Mouse (Mus musculus): ENCODE measurements around the gene H2afy. TPM values are rescaled to one million over a fixed set of nuclear protein-coding genes. Genes with fewer than 3 reads are reported as not detected.

The H2afy gene
- polyA plus RNA-seq, 1 experiment = 93.3 TPM

DNA sequence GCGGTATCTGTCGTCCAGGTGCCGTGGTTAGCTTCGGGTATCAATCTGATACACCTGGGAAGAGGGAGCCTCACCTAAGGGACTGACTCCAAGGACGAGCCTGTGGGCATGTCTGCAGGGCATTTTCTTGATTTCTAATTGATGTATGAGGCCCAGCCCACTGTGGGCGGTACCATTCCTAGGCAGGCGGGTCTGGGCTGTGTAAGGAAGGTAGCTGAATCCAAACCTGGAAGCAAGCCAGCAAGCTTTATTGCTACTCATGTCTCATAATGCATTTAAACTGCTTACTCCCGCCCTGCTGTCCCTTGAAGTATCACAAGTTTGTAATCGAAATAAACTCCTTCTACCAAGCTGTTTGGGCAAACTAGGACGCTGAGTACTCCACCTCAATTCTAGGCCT lies 10.5 kb downstream of the H2afy start:
- no peak for TF ChIP-seq POLR2A (IDR thresholded peaks at IDR 0.05; ENCODE audit: low read depth, low read length)
- TF ChIP-seq CTCF (IDR thresholded peaks at IDR 0.05; ENCODE audit: extremely low read depth, insufficient read length, insufficient replicate concordance, low read depth, low read length) = no peak
- 41% methylated on average over 10 of the region's 10 CpGs for WGBS
- Histone ChIP-seq H3K27me3 (ENCODE audit: control insufficient read depth, insufficient read depth, low read length) (no peaks in the 10 kb centered on the region), H3K36me3 (ENCODE audit: control insufficient read depth, insufficient read depth, low read length) (peaks cover 43% of the 10 kb centered on the region), H3K27ac (ENCODE audit: insufficient read depth, low read depth, low read length) (peak overlapping the region; percentile 8), H3K4me1 (ENCODE audit: control insufficient read depth, insufficient read depth, insufficient read length, low read length) (peaks cover 9% of the 10 kb centered on the region; the same call in 1 of the 2 replicates), H3K4me3 (ENCODE audit: low read depth, low read length) (no peak overlapping the region)

DNA sequence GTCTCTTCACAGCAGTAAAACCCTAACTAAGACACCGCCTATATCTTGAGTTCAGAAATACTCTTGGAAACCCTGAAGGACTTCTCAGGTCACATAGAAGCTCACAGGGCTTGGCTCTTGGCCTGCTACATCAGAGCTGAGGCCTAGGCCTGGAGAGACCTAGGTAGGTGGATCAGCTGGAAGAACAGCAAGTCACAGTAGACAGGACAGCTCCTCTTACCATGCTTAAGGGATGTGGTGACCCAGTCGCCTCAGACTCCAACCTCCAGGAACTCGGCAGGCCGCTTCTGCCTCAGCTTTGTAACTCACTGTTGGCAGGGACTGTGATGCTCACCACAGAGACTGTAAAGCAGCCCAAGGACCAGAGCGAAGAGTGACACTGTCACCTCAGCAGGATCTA lies 13.1 kb downstream of the H2afy start:
- peaks cover 49% of the 10 kb centered on the region for H3K36me3 ChIP-seq (ENCODE audit: control insufficient read depth, insufficient read depth, low read length)

DNA sequence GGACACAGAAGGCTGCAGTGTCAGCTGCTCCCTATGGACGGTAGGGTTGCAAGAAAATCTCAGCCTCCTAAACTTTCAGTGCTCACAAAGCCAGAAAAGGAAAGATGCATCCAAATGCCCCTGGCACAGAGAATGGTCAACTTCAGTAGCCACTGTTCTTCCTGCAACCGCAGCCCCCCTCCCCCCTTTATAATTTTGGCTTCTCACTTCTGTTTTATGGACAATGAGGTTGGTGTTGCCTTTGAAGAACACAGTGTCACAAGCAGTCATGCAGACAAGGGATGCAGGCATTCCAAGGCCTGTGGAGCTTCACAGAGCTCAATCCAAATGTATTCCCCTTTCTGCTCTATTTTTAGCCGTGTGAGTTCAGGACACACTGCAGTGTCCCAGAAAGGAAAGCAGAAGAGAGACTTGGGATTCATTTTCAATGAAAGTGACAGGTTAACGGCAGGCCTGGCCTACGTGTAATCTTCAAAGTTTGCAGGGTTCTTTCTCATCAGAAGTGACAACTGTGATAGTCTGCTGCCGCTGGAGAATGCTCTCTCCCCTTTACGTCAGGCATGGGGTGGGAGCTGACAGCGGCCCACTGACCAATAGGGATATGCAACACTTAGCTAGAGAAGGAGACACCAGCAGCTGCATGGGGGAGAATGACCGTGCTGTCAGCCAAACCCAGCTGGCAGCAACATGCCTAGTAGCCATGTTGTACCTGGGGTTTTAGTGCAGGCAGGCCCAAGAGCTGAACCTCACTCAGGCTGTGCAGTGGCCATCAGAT lies 18.0 kb downstream of the H2afy start:
- no peaks in the 10 kb centered on the region for H3K27me3 ChIP-seq (ENCODE audit: control insufficient read depth, insufficient read depth, low read length)
- H3K36me3 ChIP-seq (ENCODE audit: control insufficient read depth, insufficient read depth, low read length) = peaks cover 18% of the 10 kb centered on the region
- H3K4me3 ChIP-seq (ENCODE audit: low read depth, low read length) = no peak overlapping the region
- 73% methylated on average over 9 of the region's 9 CpGs for WGBS
- TF ChIP-seq POLR2A (IDR thresholded peaks at IDR 0.05; ENCODE audit: low read depth, low read length) = no peak
- no peak for TF ChIP-seq CTCF (IDR thresholded peaks at IDR 0.05; ENCODE audit: extremely low read depth, insufficient read length, insufficient replicate concordance, low read depth, low read length)
- peaks cover 16% of the 10 kb centered on the region for H3K4me1 ChIP-seq (ENCODE audit: control insufficient read depth, insufficient read depth, insufficient read length, low read length)
- no peak overlapping the region for H3K27ac ChIP-seq (ENCODE audit: insufficient read depth, low read depth, low read length)

More for the DNA sequence above, 13.1 kb downstream of the H2afy start:
- Histone ChIP-seq H3K27me3 (ENCODE audit: control insufficient read depth, insufficient read depth, low read length) (no peaks in the 10 kb centered on the region), H3K4me3 (ENCODE audit: low read depth, low read length) (no peak overlapping the region), H3K27ac (ENCODE audit: insufficient read depth, low read depth, low read length) (no peak overlapping the region), H3K4me1 (ENCODE audit: control insufficient read depth, insufficient read depth, insufficient read length, low read length) (peaks cover 9% of the 10 kb centered on the region)
- WGBS = 92% methylated on average over 5 of the region's 5 CpGs
- TF ChIP-seq CTCF (IDR thresholded peaks at IDR 0.05; ENCODE audit: extremely low read depth, insufficient read length, insufficient replicate concordance, low read depth, low read length) (no peak), POLR2A (IDR thresholded peaks at IDR 0.05; ENCODE audit: low read depth, low read length) (no peak)

DNA sequence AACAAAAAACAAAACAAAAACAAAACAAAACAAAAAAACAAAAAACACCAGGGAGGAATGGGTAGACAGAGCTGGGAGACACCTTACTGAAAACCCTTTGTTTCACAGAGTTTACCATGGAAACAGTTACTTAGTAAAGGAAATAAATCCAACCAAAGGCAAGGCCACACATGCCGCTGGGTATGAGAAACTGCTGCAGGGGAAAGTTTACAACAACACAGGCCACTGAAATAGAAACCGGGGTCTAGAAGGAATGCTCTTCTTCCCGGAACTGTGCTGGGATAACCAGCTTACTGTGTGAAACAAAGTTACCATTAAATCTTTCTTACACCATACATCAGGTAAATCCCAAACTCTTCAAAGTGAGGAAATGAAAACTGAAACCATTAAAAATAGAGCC lies 20.3 kb downstream of the H2afy start:
- Histone ChIP-seq H3K4me3 (ENCODE audit: low read depth, low read length) (no peak overlapping the region), H3K27ac (ENCODE audit: insufficient read depth, low read depth, low read length) (peak overlapping the region; percentile 18; the same call in 1 of the 2 replicates), H3K27me3 (ENCODE audit: control insufficient read depth, insufficient read depth, low read length) (no peaks in the 10 kb centered on the region), H3K4me1 (ENCODE audit: control insufficient read depth, insufficient read depth, insufficient read length, low read length) (peaks cover 26% of the 10 kb centered on the region), H3K36me3 (ENCODE audit: control insufficient read depth, insufficient read depth, low read length) (peaks cover 15% of the 10 kb centered on the region)
- TF ChIP-seq CTCF (IDR thresholded peaks at IDR 0.05; ENCODE audit: extremely low read depth, insufficient read length, insufficient replicate concordance, low read depth, low read length) (no peak), POLR2A (IDR thresholded peaks at IDR 0.05; ENCODE audit: low read depth, low read length) (no peak)
- WGBS = 53% methylated on average over 3 of the region's 3 CpGs

DNA sequence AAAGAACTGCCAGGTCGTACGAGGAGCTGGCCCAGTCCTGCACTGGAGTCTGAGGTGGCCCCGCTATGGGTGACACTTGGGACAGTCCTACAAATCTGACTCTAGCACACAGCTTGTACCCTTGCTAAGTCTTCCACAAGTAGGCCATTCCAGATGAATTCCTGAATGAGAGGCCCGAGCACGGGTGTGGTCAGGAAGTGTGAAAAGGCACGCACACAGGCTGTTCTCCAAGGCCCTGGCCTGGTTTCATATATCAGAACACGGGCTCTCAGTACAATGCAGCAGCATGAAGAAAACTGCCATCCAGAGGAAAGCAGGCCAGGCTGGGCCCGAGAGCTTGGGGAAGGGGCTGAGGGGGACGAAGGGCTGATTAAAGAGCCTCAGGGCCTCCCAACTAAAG lies 20.8 kb downstream of the H2afy start:
- peaks cover 13% of the 10 kb centered on the region for H3K36me3 ChIP-seq (ENCODE audit: control insufficient read depth, insufficient read depth, low read length)
- TF ChIP-seq POLR2A (IDR thresholded peaks at IDR 0.05; ENCODE audit: low read depth, low read length) = 0 out of 2 replicates have a peak, but pooled peaks have one; percentile 20
- no peak for TF ChIP-seq CTCF (IDR thresholded peaks at IDR 0.05; ENCODE audit: extremely low read depth, insufficient read length, insufficient replicate concordance, low read depth, low read length)
- H3K27me3 ChIP-seq (ENCODE audit: control insufficient read depth, insufficient read depth, low read length) = no peaks in the 10 kb centered on the region
- peaks cover 27% of the 10 kb centered on the region for H3K4me1 ChIP-seq (ENCODE audit: control insufficient read depth, insufficient read depth, insufficient read length, low read length)
- 52% methylated on average over 9 of the region's 9 CpGs for WGBS
- peak overlapping the region; percentile 50; the same call in 1 of the 2 replicates for H3K27ac ChIP-seq (ENCODE audit: insufficient read depth, low read depth, low read length)
- no peak overlapping the region for H3K4me3 ChIP-seq (ENCODE audit: low read depth, low read length)

DNA sequence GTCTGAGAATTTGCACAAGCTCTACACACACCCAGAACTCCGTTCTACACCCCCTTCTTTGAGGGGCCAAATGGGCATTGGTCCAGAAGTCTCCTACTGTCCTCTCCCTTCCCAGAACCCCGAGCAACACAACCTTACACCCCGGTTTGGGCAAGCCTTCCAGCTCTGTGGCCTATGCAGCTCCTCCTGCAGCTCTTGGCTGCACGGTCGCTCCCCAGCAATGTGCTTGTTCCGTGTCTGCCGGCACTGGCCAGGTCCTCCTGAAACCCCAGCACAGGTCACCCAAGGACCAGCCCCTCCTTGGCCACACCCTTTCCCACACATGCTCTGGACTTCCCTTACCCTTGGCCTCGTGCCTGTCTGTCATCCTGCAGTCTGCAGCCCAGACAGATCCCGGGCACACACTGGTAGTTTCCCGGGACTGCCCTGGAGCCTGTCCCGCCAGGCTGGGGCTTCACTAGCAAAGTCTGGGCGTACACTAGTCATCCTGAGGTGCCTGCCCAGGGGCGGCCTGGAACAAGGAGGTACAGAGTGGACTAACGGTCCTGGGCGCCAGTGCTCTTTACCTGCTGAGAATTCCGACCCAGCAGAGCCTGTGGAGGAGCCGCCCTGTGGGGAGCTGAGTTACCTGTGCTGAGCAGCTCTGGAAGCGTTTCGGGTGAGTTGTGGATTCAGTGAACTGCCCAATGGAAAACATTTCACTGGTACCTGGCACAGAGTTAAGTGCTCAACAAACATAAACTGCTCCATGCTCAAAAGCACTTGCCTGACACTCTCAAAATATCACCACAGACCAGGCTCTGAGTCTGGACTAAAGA lies 22.5 kb downstream of the H2afy start:
- Histone ChIP-seq H3K36me3 (ENCODE audit: control insufficient read depth, insufficient read depth, low read length) (peaks cover 8% of the 10 kb centered on the region), H3K4me1 (ENCODE audit: control insufficient read depth, insufficient read depth, insufficient read length, low read length) (peaks cover 38% of the 10 kb centered on the region), H3K27me3 (ENCODE audit: control insufficient read depth, insufficient read depth, low read length) (no peaks in the 10 kb centered on the region), H3K4me3 (ENCODE audit: low read depth, low read length) (no peak overlapping the region), H3K27ac (ENCODE audit: insufficient read depth, low read depth, low read length) (peak overlapping the region; percentile 14)
- 44% methylated on average over 19 of the region's 19 CpGs for WGBS
- TF ChIP-seq POLR2A (IDR thresholded peaks at IDR 0.05; ENCODE audit: low read depth, low read length) = no peak
- TF ChIP-seq CTCF (IDR thresholded peaks at IDR 0.05; ENCODE audit: extremely low read depth, insufficient read length, insufficient replicate concordance, low read depth, low read length) = no peak

DNA sequence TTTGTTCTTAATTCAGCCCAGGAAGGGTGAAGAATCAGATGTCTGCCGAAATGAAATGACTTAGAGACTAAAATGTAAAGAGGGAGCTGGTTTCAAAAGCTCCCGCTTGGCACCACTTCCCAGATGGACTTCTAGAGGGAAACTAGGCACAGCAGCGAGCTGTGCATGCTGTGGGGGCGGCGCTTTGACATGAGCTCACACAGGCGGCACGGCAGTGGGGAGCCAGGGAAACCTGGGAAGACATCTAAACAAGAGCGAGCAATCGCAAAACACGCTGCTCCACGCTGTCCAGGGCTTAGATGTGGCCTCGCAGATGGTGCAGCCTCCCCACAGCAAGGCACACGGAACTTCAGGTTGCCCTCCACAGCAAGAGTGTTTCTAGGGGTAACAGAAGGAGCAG lies 23.2 kb downstream of the H2afy start:
- no peaks in the 10 kb centered on the region for H3K27me3 ChIP-seq (ENCODE audit: control insufficient read depth, insufficient read depth, low read length)
- WGBS = 83% methylated on average over 13 of the region's 13 CpGs
- peak overlapping the region; percentile 14 for H3K27ac ChIP-seq (ENCODE audit: insufficient read depth, low read depth, low read length)
- no peak overlapping the region for H3K4me3 ChIP-seq (ENCODE audit: low read depth, low read length)
- peaks cover 7% of the 10 kb centered on the region for H3K36me3 ChIP-seq (ENCODE audit: control insufficient read depth, insufficient read depth, low read length)
- peaks cover 38% of the 10 kb centered on the region for H3K4me1 ChIP-seq (ENCODE audit: control insufficient read depth, insufficient read depth, insufficient read length, low read length)
- TF ChIP-seq CTCF (IDR thresholded peaks at IDR 0.05; ENCODE audit: extremely low read depth, insufficient read length, insufficient replicate concordance, low read depth, low read length) (no peak), POLR2A (IDR thresholded peaks at IDR 0.05; ENCODE audit: low read depth, low read length) (no peak)

Measured in small intestine, adult 2 months (tissue).